Comparison of ENCODE assay signal across 28 mouse cellular contexts in genomic region chr16:17654188-17654795, GRCm38 (mm10). TPM values are rescaled to one million over a fixed set of nuclear protein-coding genes. Genes with fewer than 3 reads are reported as not detected.
DNase-seq lines count a peak whose midpoint lies in the region; TF ChIP-seq lines count a peak whose summit lies in the region.
"Had no signal": no experiment of that assay in that cellular context is flagged by ENCODE, and none has a peak within 500 bp of the region (broad histone marks: within the 10 kb centered on the region; RNA-seq: fewer than 3 reads in every experiment).

No protein-coding gene starts in this region.

- no peaks in the 10 kb centered on the region for H3K79me2 ChIP-seq in heart, adult 2 months (replicated peaks; ENCODE audit: control insufficient read depth, insufficient read depth, low read length)

- no peaks in the 10 kb centered on the region for H3K27me3 ChIP-seq in heart, adult 2 months (ENCODE audit: control insufficient read depth, insufficient read depth, low read length)
- H3K27me3 ChIP-seq: CH12.LX; embryonic facial prominence, embryonic 13.5 days; forebrain, embryonic 12.5 days; forebrain, embryonic 15.5 days; heart, embryonic 12.5 days; heart, embryonic 15.5 days; hindbrain, embryonic 13.5 days; intestine, embryonic 15.5 days; Patski had no signal

- DNase-seq in cerebellum, adult 11-12 months, result peak; percentile 54
- DNase-seq in cerebellum, adult 8-10 months, result no peak
- DNase-seq in heart, adult 11 months, result peak; percentile 76
- no peak for DNase-seq in heart, adult 2 months
- DNase-seq in brain, adult 2 months (ENCODE audit: low read depth, low spot score), result peak; percentile 58
- DNase-seq in cerebellum, postnatal 25 days, result peak; percentile 56 to 68
- DNase-seq in gastrocnemius, postnatal 10 days, result no peak
- DNase-seq: adrenal gland, postnatal 10 days; adrenal gland, postnatal 36 days; B cell, adult 2 months; embryo, embryonic 11 days; gastrocnemius, postnatal 36 days; heart, postnatal 10 days; heart, postnatal 36 days; kidney, adult 11 months had no signal

- no peak for TF ChIP-seq EP300 in heart, adult 2 months (IDR thresholded peaks at IDR 0.05; ENCODE audit: insufficient read depth, low read depth, low read length)

- no peak overlapping the region for H3K9ac ChIP-seq in heart, adult 2 months (ENCODE audit: low read depth, low read length)
- H3K9ac ChIP-seq: embryonic facial prominence, embryonic 13.5 days; forebrain, embryonic 12.5 days; forebrain, embryonic 15.5 days; heart, embryonic 12.5 days; heart, embryonic 15.5 days; hindbrain, embryonic 13.5 days; intestine, embryonic 15.5 days had no signal

- no peak overlapping the region for H3K27ac ChIP-seq in heart, adult 2 months
- H3K27ac ChIP-seq: embryonic facial prominence, embryonic 10.5 days; embryonic facial prominence, embryonic 13.5 days; forebrain, embryonic 12.5 days; forebrain, embryonic 15.5 days; heart, embryonic 15.5 days; hindbrain, embryonic 10.5 days; hindbrain, embryonic 13.5 days; intestine, embryonic 15.5 days had no signal

- 94% methylated on average over 4 of the region's 4 CpGs for WGBS in heart, adult 2 months

- intact Hi-C loops in heart, adult 2 months (cut with DNase I), result no loop called here

- TF ChIP-seq POLR2A in heart, adult 2 months (IDR thresholded peaks at IDR 0.05; ENCODE audit: insufficient read depth, low read depth, low read length), result no peak

- H3K36me3 ChIP-seq in heart, adult 2 months (ENCODE audit: control insufficient read depth, insufficient read depth, low read length), result no peaks in the 10 kb centered on the region

- H3K4me1 ChIP-seq in heart, adult 2 months (ENCODE audit: control insufficient read depth, insufficient read depth, low read length), result no peaks in the 10 kb centered on the region
- H3K4me1 ChIP-seq: embryonic facial prominence, embryonic 10.5 days; embryonic facial prominence, embryonic 13.5 days; forebrain, embryonic 12.5 days; forebrain, embryonic 15.5 days; hindbrain, embryonic 10.5 days; hindbrain, embryonic 13.5 days; intestine, embryonic 15.5 days had no signal

- TF ChIP-seq CTCF in heart, adult 2 months (IDR thresholded peaks at IDR 0.05), result no peak

- no peak overlapping the region for H3K4me3 ChIP-seq in heart, adult 2 months
- H3K4me3 ChIP-seq: embryonic facial prominence, embryonic 10.5 days; embryonic facial prominence, embryonic 13.5 days; erythroblast, embryonic 14.5 days; forebrain, embryonic 12.5 days; forebrain, embryonic 15.5 days; heart, embryonic 12.5 days; heart, embryonic 15.5 days; hindbrain, embryonic 10.5 days; hindbrain, embryonic 13.5 days; intestine, embryonic 15.5 days had no signal

RNA-seq across cellular contexts. Expression of gene Ccdc74a, which starts 8.0 kb away (rescaled TPM):
- total RNA-seq in heart, adult 2 months (2021), result under 1 TPM; 0.26 to 0.32 TPM
- polyA plus RNA-seq in heart, adult 2 months (2012; rRNA removed), result 0.16 and 0.47 TPM in 2 replicates
- total RNA-seq in gastrocnemius, postnatal 10 days (2021), result 1 to 10 TPM; 2.2 to 2.5 TPM
- total RNA-seq: CH12.LX; granulocyte monocyte progenitor cell, adult 5-6 weeks had no signal

RNA-seq across cellular contexts. Expression of gene Smpd4, which starts 35.1 kb away (rescaled TPM):
- total RNA-seq in heart, adult 2 months (2021), result 10 to 100 TPM; 16.9 to 18.4 TPM
- 45.9 and 46.9 TPM in 2 replicates for polyA plus RNA-seq in heart, adult 2 months (2012; rRNA removed)
- 10 to 100 TPM; 13.6 to 21.6 TPM for total RNA-seq in gastrocnemius, postnatal 10 days (2021)

Comparison
In these comparisons a context has a peak if more than half of its experiments do, and no peak if none do; other contexts are left out.
1. DNase-seq: peak in cerebellum, adult 11-12 months (single experiment), heart, adult 11 months (single experiment), brain, adult 2 months (single experiment) and cerebellum, postnatal 25 days (2 of 2); none in cerebellum, adult 8-10 months (single experiment), heart, adult 2 months (0 of 2) and gastrocnemius, postnatal 10 days (single experiment).